Mouse (Mus musculus) cerebellum, adult 11 months (tissue): ENCODE results near the gene Zfp781.
"Not testable (repeated sequence)": the region's sequence is repeated elsewhere in the genome, so short reads cannot be mapped to it uniquely, and the experiment has no call there.

Source experiments
- DNase-seq: peaks from one replicate; pipeline ENCODE4 v3.0.0; 2022

Gene Zfp781

GRCm38 (mm10) chr10:81929842-81930743 is at the start of gene Zfp781:
Gene Zfp781, minus strand, starts transcription at chr10:81930480.
- DNase-seq: not testable (repeated sequence)

GRCm38 (mm10) chr10:81978365-81979003 is 48.2 kb upstream of the Zfp781 start:
- DNase-seq: peak; percentile 21

- DNase-seq: not testable (repeated sequence)
These were observed 451 bp upstream of the Zfp781 start for GRCm38 (mm10) chr10:81930744-81931118.

- DNase-seq: peak; percentile 3
These were observed 66.6 kb downstream of the Zfp781 start, which contains the start of gene Gm32687 for GRCm38 (mm10) chr10:81863409-81864407. Gene Gm32687, plus strand, starts transcription at chr10:81863934.
